Mouse (Mus musculus): ENCODE results near the gene Itga3.

The Itga3 gene

DNA sequence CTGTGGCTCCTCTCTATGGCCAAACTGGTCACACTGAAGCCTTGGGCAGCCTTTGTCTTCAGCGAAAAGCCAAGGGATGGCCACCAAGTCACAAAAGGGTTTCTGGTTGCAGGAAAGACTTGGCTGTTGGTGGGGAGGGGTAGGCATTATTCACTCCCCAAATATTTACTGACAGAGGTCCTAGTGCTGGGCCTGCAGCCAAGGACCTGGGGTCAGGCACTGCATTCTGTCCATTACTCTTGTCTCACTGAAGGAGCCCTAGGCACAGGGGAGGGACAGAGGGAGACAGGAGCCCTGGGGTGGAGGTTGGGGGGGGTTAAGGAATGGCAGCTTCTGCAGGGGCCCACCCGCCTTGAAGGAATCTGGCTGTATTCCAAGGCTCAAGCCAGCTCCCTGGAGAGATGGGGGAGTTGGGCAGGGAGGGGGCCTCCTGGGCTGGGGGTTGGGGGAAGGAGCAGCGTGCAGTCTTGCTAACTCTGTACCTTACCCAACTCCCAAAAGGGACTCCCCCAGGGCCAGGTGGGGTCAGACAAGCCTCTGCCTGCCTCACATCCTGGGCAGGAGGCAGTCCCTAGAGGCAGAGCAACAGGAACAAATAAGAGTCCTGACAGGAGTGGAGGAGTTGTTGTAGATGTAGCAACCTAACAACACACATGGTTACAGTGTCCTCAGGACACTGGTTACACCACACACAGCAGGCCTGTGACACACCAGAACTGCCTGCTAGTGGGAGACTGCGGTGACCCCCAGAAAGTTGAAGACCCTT lies 20.2 kb upstream of the Itga3 start:
- no peak for DNase-seq (ENCODE audit: low spot score)

DNA sequence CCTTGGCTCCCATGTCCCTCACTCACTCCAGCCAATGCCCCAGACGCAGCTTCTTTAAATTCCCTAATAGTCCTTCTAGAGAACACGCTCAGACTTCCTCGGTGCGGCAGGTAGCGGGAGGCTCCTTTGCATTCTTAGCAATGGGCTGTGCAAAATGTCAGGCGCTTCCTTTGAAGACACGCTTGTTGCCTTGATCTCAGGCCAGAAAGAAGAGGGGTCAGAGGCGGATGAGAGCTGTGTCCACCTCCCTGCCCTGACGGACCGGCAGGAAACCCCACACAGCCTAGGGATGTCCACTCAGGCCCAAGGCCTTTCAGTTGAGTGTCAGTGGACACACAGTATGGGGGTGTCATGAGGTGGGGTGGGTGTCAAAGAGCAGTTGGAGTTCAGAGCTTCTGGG lies 19.0 kb upstream of the Itga3 start:
- DNase-seq (ENCODE audit: low spot score), result no peak

DNA sequence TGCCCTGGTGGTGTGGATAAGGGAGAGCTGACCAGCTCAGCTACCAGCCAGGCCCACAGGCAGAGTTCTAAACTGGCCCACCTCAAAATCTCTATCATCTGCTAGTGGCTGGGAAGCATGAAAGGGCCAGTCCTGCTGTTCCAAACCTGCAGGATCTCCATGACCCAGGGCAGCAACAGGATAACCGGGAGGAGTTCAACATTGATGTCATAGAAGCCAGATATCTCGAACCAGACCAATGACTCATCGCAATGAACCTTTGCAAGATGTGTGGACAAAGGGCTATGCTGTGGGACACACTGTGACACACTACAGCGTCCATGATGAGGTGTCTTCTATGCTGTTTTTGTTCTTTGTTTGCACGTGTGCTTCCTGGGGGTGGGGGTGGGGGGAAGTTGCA lies 16.5 kb upstream of the Itga3 start:
- DNase-seq (ENCODE audit: low spot score), result no peak

DNA sequence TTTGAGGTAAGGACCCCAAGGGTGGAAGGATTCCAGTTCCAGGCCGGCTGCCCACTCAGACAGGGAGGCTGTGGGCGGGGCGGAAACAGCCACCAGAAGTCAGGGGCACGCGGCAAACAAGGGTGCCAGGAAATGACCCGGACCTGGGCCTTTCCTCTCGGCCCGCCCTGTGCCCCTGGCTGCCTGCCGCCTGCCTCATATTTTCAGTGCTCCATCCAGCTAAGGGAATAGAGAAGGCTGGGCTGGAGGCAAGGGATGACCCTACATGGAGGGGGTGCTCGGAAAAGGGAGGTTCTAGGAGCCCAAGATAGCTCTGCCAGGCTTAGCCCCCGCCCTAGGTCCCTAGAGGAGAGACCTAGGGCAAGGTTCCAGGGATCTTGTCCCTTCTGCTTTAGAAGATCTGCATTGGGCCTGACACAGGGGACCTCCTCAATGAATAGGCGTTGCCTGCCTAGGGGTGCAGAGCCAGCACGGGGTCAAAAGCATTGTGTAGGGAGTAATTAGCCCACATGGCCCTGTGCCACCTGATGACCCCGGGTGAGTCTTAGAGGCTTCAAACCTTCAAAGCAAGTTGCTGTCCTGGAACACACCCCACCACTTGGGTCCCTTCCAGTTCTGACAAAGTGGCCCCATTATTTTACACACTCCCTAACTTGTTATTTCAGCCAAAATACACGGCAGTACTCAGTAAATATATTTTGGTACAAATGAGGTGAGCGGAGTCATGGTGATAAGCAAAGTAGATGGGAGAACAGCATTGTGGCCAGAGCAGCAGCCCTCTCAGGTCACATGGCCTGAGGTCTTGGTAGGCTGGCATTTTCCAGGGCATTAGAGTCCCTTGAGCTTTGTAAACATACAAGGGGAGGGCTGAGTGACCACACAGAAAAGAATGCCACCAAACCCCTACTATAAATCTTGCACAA lies 12.5 kb upstream of the Itga3 start:
- DNase-seq (ENCODE audit: low spot score), result no peak

DNA sequence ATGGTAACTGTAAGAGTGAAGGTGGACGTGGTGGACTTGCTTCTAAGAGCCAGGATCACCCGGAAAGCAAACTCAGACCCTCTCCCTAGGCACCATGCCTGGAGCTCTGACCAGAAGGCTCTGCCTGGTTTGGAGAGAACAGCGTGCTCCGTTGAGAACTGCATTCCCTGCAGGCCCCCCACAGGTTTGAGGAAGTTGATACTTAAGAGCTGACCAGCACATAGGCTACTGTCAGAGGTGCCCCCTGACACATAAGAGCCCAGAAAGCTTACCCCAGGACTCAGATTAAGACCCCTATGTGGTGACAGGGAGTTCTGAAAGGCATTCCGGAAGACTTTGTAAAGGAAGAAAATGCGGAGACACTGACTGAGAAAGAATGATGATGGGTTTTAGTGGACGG lies 11.7 kb upstream of the Itga3 start:
- no peak for DNase-seq (ENCODE audit: low spot score)

DNA sequence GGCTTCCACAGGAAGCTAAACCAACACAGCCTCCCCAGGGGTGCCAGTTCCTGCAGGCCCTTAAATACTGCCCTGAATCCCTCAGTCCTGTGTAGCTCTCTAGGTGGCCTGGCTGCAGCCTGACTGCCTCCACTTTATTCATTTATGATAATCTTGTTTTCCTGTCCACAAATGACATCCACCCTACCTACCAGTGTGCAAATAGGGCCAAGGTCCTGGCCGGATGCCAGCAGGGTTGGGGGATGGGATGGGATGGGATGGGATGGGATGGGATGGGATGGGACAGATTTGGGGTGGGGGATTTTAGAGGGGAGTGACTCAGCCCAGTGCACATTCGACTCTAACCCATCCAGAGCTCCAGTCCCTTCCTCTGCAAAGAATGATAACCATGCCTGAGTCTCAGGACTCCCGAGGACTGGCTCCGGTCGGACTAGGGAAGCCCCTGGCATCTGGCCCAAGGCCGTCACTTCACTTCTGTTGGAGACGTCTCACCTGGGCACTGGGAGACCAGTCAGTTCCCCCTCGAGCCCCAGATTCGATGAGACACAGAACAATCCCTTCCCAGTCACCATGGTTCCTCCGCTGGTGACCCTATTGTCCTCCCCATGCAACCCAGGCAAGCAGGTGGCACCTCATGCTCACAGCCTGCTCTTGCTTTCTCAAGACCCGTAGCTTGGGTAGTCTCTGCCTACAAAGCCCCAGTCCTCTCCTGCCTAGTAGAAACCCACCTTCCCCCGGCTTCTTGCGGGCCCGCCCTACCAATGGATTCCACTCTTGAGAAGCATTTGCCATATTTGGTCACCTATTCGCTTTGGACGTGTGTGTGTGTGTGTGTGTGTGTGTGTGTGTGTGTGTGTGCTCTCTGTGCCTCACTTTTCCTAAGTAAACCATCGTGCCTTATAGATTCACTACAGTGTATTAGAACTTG lies 11.0 kb upstream of the Itga3 start:
- no peak for DNase-seq (ENCODE audit: low spot score)

DNA sequence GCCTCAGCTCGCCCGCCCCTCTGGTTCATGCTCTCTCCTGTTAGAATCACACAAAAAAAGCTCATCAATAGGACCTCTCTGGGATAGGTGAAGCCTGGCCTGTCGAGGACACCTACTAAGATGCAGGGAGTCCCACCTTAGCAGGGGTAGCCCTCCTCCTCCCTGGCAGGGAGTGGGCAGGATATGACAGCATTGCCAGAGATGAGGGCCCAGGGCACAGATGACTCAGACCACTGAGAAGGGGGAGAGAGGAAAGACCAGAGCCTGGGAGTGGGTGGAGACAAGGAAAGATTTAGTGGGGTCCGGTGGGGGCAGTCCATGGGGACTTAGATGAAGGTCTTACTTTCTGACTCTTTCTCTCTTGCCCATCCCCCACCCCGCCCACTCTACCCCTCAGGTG lies 9.6 kb upstream of the Itga3 start:
- no peak for DNase-seq (ENCODE audit: low spot score)

DNA sequence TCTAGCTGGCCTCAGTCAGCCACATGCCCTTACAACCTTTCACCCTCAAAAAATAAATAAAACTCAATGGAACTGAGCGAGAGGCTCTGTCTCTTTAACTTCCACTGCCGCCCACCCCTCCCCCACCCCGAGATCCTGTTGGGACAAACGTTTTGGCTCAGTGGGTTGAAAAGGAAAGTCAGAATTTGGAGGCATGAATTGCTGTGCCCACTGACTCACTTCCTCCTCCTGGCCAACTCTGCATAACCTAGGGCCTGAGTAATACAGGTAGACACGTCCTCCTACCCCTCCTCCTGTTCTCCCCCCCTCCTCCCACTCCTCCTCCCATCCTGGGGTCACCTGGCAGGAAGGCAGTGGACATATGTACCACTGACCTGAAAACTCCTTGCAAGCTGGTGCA lies 9.1 kb upstream of the Itga3 start:
- no peak for DNase-seq (ENCODE audit: low spot score)

DNA sequence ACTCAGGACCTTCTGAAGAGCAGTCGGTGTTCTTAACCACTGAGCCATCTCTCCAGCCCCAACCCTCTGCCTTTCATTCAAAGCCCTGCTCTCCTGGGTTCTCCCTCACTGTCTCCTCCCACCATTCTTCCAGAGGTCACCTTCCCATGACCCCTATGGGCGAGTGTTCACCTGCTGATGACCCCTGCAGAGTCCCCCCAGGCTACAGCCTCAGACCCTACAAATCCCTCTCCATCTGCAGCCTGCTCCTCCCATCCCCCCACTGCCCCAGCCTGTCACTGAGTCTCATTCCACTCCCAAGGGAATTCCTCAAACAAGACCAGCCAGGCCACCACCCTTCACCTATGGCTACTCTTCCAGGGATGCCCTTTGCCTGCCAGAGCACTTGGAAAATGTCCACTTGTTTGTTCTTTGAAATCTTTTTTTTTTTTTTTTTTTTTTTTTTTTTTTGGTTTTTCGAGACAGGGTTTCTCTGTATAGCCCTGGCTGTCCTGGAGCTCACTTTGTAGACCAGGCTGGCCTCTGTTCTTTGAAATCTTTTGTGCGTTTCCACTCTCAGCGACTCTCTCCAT lies 8.3 kb upstream of the Itga3 start:
- no peak for DNase-seq (ENCODE audit: low spot score)

DNA sequence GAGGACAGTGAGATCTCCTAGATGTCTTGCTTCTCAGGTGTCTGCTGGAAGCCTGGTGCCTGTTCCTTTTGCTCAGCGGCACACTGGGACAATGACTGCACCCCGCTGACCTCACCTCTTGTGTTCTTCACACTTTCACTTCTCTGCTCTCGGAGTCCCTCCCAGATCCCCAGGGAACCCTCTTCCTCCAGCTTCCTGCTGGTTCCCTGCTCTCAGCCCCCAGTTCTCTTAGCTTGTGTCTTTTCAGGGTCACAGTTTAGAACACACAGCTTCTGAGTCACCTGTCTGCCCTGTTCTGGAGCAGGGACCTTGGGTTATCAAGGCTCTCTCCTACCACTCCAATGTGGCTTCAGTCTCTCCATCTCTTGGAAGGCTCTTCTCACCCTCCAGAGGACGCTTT lies 7.6 kb upstream of the Itga3 start:
- DNase-seq (ENCODE audit: low spot score), result no peak

DNA sequence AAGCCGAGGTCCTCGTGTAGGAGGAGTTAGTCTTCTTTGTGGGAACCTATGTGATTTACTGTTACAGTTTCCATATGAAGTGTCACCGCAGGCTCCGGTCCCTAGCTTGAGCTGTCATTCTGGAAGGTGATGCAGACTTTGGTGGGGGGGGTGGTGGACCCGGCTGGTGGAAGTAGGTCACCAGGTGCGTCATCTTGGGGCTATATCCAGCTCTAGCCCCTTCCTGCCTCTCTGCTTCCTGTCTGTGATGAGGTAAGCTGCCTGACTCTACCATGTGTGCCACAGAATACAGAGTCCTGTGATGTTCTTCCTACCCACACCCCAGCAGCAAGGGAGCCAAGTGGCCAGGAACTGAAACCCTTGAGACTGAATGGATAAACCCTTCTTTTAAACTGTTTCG lies 6.3 kb upstream of the Itga3 start:
- no peak for DNase-seq (ENCODE audit: low spot score)

DNA sequence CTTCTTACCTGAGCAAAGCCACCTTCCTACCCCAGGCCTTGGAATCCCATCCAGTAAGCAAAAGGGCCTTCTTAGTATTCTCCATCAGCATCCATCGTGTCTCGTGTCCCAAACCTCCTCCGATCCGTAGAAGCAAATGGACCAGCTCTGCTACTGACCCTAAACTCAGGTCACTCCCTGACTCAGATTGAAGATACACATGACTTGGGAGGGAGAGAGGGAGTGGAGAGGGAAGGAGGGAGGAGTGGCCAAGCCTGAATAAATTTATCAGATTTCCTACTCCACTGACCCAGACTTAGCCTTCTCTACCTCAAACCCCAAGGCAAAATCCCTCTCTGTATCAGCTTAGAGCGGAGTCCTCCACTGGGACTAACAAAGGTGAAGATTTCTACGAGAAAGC lies 4.2 kb upstream of the Itga3 start:
- no peak for DNase-seq (ENCODE audit: low spot score)

DNA sequence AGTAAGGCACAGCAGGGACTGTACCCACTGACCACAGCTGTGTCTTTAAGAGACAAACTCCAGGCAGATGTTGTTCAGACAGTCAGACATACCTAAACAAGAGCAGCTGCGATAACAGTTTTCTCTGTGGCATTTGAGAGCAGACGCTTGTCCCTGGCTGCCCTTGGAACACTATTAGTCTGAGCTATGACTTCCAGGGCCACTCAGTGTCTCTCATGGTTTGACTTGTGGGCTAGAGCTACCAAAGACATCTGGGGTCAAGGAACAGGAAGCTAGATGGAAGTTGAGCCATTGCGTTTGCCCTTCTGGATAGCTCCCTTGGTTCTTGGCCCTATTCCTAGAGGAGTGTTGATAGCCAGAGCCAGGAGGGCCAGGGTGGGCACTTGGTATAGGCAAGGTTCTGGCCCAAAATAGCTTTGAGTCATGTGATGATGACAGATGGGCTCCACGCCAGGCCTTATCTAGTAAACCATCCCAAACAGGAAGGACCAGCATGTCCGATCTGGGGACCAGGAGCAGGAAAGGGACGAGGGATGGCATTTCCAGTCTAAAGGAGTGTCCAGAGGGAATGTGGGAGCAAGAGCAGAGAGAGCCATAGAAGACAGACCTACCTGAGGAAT lies 2.8 kb upstream of the Itga3 start:
- DNase-seq (ENCODE audit: low spot score), result no peak

DNA sequence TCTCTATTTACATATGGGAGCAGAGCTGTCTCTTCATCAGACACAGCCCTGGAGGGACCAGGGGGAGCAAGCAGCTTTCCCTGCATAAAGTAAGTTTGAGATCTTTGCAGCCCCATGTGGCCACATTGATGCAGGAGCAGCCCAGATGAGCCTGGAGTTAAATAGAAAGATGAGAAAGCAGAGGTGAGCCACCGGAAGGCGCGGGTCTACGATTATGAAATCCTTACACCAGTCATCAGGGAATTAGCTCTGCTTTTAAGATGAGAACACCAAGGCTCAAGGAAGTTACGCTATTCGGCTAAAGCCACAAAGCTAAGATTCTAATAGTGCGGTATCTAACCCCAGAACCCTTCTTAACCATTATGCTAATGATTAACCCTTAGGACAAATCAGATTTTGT lies 1.4 kb upstream of the Itga3 start:
- no peak for DNase-seq (ENCODE audit: low spot score)

DNA sequence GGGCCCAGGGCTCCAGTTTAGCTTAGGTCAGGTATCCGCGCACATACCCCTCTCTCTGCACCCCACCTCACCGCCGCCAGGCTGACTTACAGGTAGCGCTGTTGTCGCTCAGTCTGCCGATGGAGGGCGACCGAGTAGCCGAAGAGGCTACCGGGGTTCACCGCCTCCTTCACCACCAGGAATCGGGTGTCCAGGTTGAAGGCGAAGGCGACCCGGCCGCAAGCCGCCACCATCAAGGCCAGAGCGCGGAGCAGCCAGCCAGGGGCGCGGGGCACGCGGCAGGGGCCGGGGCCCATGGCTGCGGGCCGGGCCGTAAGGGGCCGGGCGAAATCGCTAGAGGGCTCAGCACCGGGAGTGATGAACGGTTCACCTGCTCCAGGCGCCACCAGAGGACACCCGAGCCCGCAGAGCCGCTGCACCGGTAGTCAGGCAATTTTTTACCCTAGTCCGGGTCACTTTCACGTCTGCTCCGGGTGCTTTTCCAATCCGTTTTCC lies 513 bp downstream of the Itga3 start:
- DNase-seq (ENCODE audit: low spot score), result peak; percentile 76

DNA sequence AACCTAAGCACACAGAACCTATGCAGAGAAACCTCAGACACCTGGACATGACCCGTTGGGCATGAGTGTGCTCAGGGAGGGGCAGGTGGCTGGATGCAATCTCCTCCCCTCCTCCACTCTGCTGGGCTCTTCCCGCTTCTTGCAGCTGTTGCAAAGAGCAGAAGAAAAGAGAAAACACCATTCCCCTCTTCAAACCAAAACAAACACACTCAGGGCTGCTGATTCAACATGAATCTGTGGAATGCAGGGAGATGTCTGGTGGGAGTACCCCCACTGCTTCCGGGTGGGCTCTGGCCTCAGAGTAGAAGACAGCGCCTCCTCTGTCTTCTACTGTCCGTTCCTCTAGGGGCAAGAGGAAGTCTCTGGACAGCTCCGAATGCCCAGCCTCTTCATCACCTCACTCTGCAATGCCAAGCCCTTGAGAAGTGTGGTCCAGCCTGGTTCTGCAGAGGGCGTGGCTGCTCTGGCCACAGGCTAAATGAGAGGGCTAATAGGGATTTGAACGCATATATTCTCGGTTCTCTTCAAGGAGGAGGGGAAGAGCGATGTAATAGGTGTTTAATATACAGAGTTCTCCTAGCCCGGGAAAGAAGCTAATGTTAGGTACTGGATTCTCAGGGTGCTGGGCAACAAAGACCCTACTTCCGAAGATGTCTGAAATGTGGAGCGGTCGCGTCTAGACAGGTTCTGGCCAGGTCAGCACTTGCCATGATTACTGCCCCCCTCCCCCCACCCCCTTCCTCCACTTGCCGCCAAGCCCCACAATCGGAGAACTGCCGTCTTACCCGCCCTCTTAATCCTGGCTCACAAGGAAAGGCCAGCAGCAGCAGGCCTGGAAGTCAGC lies 1.2 kb downstream of the Itga3 start:
- peak; percentile 82 for DNase-seq (ENCODE audit: low spot score)

DNA sequence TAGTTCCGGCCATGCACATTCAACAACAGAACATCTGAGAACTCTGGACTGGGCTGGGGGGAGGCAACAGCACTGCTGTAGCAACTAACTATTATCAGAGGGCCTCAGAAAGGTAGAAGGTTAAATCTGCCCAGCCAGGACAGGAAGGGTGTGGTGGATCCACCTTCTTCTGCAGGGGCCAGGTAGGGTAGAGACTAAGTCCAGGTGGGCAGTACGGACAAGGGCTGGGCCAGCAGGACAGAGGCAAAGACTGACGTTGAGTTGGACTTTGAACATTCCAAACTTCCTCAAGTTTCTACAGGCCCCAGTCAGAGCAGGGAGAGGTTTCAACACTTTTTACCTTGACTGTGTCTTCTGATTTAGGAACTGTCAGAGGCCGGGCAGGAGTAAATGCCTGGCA lies 1.9 kb downstream of the Itga3 start:
- peak; percentile 82 for DNase-seq (ENCODE audit: low spot score)

DNA sequence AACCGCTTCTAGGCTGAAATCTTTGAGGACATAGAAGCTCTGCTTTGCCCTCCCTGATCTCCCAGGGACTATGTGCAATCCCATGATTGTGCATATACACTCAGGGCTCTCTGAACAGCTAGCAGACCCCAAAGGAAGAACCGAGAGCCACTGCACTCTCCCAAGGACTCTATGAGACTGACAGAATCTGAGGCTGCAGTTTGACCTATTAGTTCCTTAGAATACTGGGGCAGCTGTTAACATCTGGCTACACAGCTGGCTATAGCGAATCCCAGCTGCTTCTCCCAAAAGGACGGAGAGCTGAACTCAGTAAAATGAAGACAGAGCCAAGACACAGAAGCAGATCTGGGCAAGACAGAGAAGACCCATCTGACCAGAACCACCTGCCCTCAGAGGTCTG lies 2.8 kb downstream of the Itga3 start:
- DNase-seq (ENCODE audit: low spot score), result no peak

DNA sequence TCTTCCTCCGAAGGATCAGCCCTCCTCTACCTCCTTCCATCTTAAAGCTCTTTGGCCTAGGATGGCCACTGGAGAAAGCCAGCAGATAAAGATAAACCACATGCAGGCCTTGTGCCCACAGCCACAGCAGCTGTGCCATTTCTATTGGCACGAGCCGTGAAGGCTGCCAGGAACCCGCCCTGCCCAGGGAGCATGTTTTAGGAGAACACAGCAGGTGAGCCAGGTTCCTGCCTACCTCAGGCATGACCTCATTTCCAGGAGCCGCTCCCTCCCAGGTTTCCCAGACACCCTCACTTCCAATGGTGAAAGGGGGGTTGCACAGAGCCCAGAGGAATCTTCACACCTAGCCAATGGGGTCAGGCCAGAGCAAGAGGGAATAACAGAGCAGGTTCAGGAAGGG lies 3.8 kb downstream of the Itga3 start:
- DNase-seq (ENCODE audit: low spot score), result no peak

DNA sequence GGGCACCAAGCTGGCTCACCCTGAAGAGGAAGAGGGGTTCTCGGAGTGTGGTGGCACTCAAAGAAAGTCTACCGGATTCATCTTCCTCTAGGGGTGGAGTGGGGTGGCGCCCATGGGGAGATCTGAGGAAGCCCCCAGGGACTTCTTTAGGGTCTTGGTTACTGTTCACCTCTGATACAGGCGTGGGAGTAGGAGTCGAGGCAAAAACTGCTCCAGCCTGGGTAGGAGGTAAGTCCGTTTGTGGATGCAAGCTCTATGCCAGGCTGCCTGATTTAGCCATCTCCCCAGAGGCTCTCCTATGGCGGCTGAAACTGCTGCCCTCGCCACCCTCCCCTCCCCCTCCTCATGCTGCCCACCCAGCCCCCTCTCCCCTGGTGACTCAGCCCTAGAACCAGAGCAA lies 4.5 kb downstream of the Itga3 start:
- DNase-seq (ENCODE audit: low spot score), result no peak

Measured in yolk sac, embryonic 10.5 days (tissue).